Mouse (Mus musculus) midbrain, embryonic 16.5 days (tissue): Measurements from ENCODE around the gene 4930430A15Rik. TPM values are rescaled to one million over a fixed set of nuclear protein-coding genes. Genes with fewer than 3 reads are reported as not detected.

Experiments
- ATAC-seq: fragments of 200-750 bp; cut with Nextera tagmentation; 2 replicates; pipeline ENCODE4 v1.8.0; 2017; ENCODE audit warnings: moderate TSS enrichment
- H3K27ac ChIP-seq: fragments of 300-500 bp; sonication (generic); 2 replicates; pipeline ENCODE4 v1.5.1; 2014; ENCODE audit warnings: mild to moderate bottlenecking, low read length, mixed read lengths
- H3K27me3 ChIP-seq: fragments of 300-500 bp; sonication (generic); 2 replicates; pipeline ENCODE4 v1.6.1; 2014; ENCODE audit warnings: low read depth, low read length, mixed read lengths; ENCODE audit not compliant: control insufficient read depth, insufficient read depth
- H3K36me3 ChIP-seq: fragments of 300-500 bp; sonication (generic); 2 replicates; pipeline ENCODE4 v1.6.1; 2014; ENCODE audit warnings: mild to moderate bottlenecking, low read length, moderate library complexity, mixed read lengths; ENCODE audit not compliant: control insufficient read depth, insufficient read depth
- H3K4me1 ChIP-seq: fragments of 300-500 bp; sonication (generic); 2 replicates; pipeline ENCODE4 v1.6.1; 2014; ENCODE audit warnings: mild to moderate bottlenecking, low read length, mixed read lengths; ENCODE audit not compliant: control insufficient read depth, insufficient read depth
- H3K4me2 ChIP-seq: fragments of 300-500 bp; sonication (generic); 2 replicates; pipeline ENCODE4 v1.6.1; 2014; ENCODE audit warnings: mild to moderate bottlenecking, low read length, mixed read lengths
- H3K4me3 ChIP-seq: fragments of 300-500 bp; sonication (generic); 2 replicates; pipeline ENCODE4 v1.5.1; 2014; ENCODE audit warnings: low read depth, mild to moderate bottlenecking, low read length, moderate library complexity, mixed read lengths
- H3K9ac ChIP-seq: fragments of 300-500 bp; sonication (generic); 2 replicates; pipeline ENCODE4 v1.6.1; 2014; ENCODE audit warnings: low read depth, low read length, mixed read lengths
- H3K9me3 ChIP-seq: fragments of 300-500 bp; sonication (generic); replicated peaks from 2 replicates; pipeline ENCODE4 v1.6.1; 2014; ENCODE audit warnings: mild to moderate bottlenecking, low read length, mixed read lengths; ENCODE audit not compliant: control insufficient read depth, poor library complexity, severe bottlenecking
- WGBS: fragments of 180-500 bp; shearing (Covaris S2); extraction: QIAGEN DNeasy Blood & Tissue Kit; methylation state at CpG from one replicate; pipeline ENCODE4 v1.1.7; 2014; 5-methylcytosine and 5-hydroxymethylcytosine counted together
- polyA plus RNA-seq: library from polyadenylated mRNA; unstranded; fragments of >200 nt; fragmentation: Nextera tagmentation; extraction: Ambion mirVana; gene quantifications from 2 replicates; pipeline ENCODE4 v1.2.1, GENCODE M21; 2015

4930430A15Rik gene
- polyA plus RNA-seq: not detected in 2 replicates

- Histone ChIP-seq H3K27ac (no peak within 1 kb of the TSS), H3K9me3 (no peaks in the 10 kb centered on the region), H3K9ac (no peak within 1 kb of the TSS), H3K36me3 (no peaks in the 10 kb centered on the region), H3K4me3 (no peak within 1 kb of the TSS), H3K4me1 (no peaks in the 10 kb centered on the region), H3K4me2 (no peak within 1 kb of the TSS), H3K27me3 (no peaks in the 10 kb centered on the region)
- ATAC-seq: no peak
- 90% methylated on average over 6 of the region's 6 CpGs for WGBS
These were observed at the start of gene 4930430A15Rik for GRCm38 (mm10) chr2:111229502-111229901. TSS of gene 4930430A15Rik (minus strand) at chr2:111229602.

- ATAC-seq: no peak
- H3K27ac ChIP-seq: no peak within 1 kb of the TSS
- no peak within 1 kb of the TSS for H3K4me3 ChIP-seq
- H3K9me3 ChIP-seq: no peaks in the 10 kb centered on the region
- no peaks in the 10 kb centered on the region for H3K4me1 ChIP-seq
- no peak within 1 kb of the TSS for H3K4me2 ChIP-seq
- 86% methylated on average over 2 of the region's 2 CpGs for WGBS
- no peaks in the 10 kb centered on the region for H3K36me3 ChIP-seq
- no peaks in the 10 kb centered on the region for H3K27me3 ChIP-seq
- H3K9ac ChIP-seq: no peak within 1 kb of the TSS
These were observed 44.6 kb upstream of the 4930430A15Rik start, which contains the start of gene Olfr1277 for GRCm38 (mm10) chr2:111274006-111274405. TSS of gene Olfr1277 (minus strand) at chr2:111274106.

- Histone ChIP-seq H3K27me3 (no peaks in the 10 kb centered on the region), H3K9ac (no peak within 1 kb of the TSS), H3K4me1 (no peaks in the 10 kb centered on the region), H3K4me2 (no peak within 1 kb of the TSS), H3K27ac (no peak within 1 kb of the TSS), H3K4me3 (no peak within 1 kb of the TSS), H3K9me3 (no peaks in the 10 kb centered on the region), H3K36me3 (no peaks in the 10 kb centered on the region)
- ATAC-seq: no peak
These were observed 24.8 kb upstream of the 4930430A15Rik start, which contains the start of gene Olfr1276 for GRCm38 (mm10) chr2:111254216-111254615. TSS of gene Olfr1276 (plus strand) at chr2:111254516.

- H3K4me3 ChIP-seq: no peak within 1 kb of the TSS
- no peak within 1 kb of the TSS for H3K4me2 ChIP-seq
- no peak within 1 kb of the TSS for H3K27ac ChIP-seq
- 78% methylated on average over 1 of the region's 1 CpGs for WGBS
- no peak within 1 kb of the TSS for H3K9ac ChIP-seq
- no peaks in the 10 kb centered on the region for H3K27me3 ChIP-seq
- no peak for ATAC-seq
- no peaks in the 10 kb centered on the region for H3K36me3 ChIP-seq
- H3K9me3 ChIP-seq: no peaks in the 10 kb centered on the region
- H3K4me1 ChIP-seq: no peaks in the 10 kb centered on the region
These were observed 5.8 kb upstream of the 4930430A15Rik start, which contains the start of gene Olfr1275 for GRCm38 (mm10) chr2:111235186-111235585. TSS of gene Olfr1275 (minus strand) at chr2:111235286.

GRCm38 (mm10) chr2:111182068-111182467 lies 47.3 kb downstream of the 4930430A15Rik start:
- Histone ChIP-seq H3K27me3 (no peaks in the 10 kb centered on the region), H3K9me3 (no peaks in the 10 kb centered on the region), H3K4me1 (no peaks in the 10 kb centered on the region), H3K9ac (no peak overlapping the region), H3K4me2 (no peak overlapping the region), H3K36me3 (no peaks in the 10 kb centered on the region), H3K27ac (no peak overlapping the region), H3K4me3 (no peak overlapping the region)
- ATAC-seq: no peak
- 95% methylated on average over 11 of the region's 11 CpGs for WGBS

GRCm38 (mm10) chr2:111152836-111153235 lies 76.6 kb downstream of the 4930430A15Rik start, which contains the start of gene Gm15130:
TSS of gene Gm15130 (minus strand) at chr2:111152936.
- Histone ChIP-seq H3K9me3 (no peaks in the 10 kb centered on the region), H3K4me3 (no peak within 1 kb of the TSS), H3K27ac (no peak within 1 kb of the TSS), H3K36me3 (no peaks in the 10 kb centered on the region), H3K27me3 (no peaks in the 10 kb centered on the region), H3K9ac (no peak within 1 kb of the TSS), H3K4me1 (no peaks in the 10 kb centered on the region), H3K4me2 (no peak within 1 kb of the TSS)
- ATAC-seq: no peak
- 83% methylated on average over 2 of the region's 2 CpGs for WGBS

GRCm38 (mm10) chr2:111135739-111136138 lies 93.7 kb downstream of the 4930430A15Rik start:
- no peaks in the 10 kb centered on the region for H3K4me1 ChIP-seq
- ATAC-seq: no peak
- no peak overlapping the region for H3K4me3 ChIP-seq
- H3K27me3 ChIP-seq: no peaks in the 10 kb centered on the region
- H3K27ac ChIP-seq: no peak overlapping the region
- H3K36me3 ChIP-seq: no peaks in the 10 kb centered on the region
- WGBS: 69% methylated on average over 5 of the region's 5 CpGs
- H3K9me3 ChIP-seq: no peaks in the 10 kb centered on the region
- no peak overlapping the region for H3K4me2 ChIP-seq
- H3K9ac ChIP-seq: no peak overlapping the region

Other genes with a start within 250 kb of the 4930430A15Rik start
- not detected in 2 replicates for gene Gm13941, start 123.6 kb downstream of the 4930430A15Rik start, polyA plus RNA-seq
- not detected in 2 replicates for gene Gm15130, start 76.7 kb downstream of the 4930430A15Rik start, polyA plus RNA-seq
- gene Olfr1275, start 5.7 kb upstream of the 4930430A15Rik start, polyA plus RNA-seq: not detected in 2 replicates
- not detected in 2 replicates for gene Olfr1276, start 24.9 kb upstream of the 4930430A15Rik start, polyA plus RNA-seq
- not detected in 2 replicates for gene Olfr1277, start 44.5 kb upstream of the 4930430A15Rik start, polyA plus RNA-seq
- not detected in 2 replicates for gene Olfr1278, start 60.5 kb upstream of the 4930430A15Rik start, polyA plus RNA-seq
- gene Olfr1279, start 71.0 kb upstream of the 4930430A15Rik start, polyA plus RNA-seq: not detected in 2 replicates
- not detected in 2 replicates for gene Olfr1280, start 84.4 kb upstream of the 4930430A15Rik start, polyA plus RNA-seq
- gene Olfr1281, start 96.9 kb upstream of the 4930430A15Rik start, polyA plus RNA-seq: not detected in 2 replicates
- not detected in 2 replicates for gene Olfr1282, start 106.5 kb upstream of the 4930430A15Rik start, polyA plus RNA-seq
- gene Olfr1283, start 137.2 kb upstream of the 4930430A15Rik start, polyA plus RNA-seq: not detected in 2 replicates
- not detected in 2 replicates for gene Olfr1284, start 145.9 kb upstream of the 4930430A15Rik start, polyA plus RNA-seq
- gene Olfr1286, start 193.5 kb upstream of the 4930430A15Rik start, polyA plus RNA-seq: not detected in 2 replicates
- not detected in 2 replicates for gene Olfr1287, start 219.5 kb upstream of the 4930430A15Rik start, polyA plus RNA-seq
- gene Olfr1288, start 244.5 kb upstream of the 4930430A15Rik start, polyA plus RNA-seq: not detected in 2 replicates